Mouse (Mus musculus): ENCODE measurements around the gene Cyp39a1. TPM values are rescaled to one million over a fixed set of nuclear protein-coding genes. Genes with fewer than 3 reads are reported as not detected.

The Cyp39a1 gene
- polyA plus RNA-seq, 1 experiment from 2014 or later, result 4.1 TPM

DNA sequence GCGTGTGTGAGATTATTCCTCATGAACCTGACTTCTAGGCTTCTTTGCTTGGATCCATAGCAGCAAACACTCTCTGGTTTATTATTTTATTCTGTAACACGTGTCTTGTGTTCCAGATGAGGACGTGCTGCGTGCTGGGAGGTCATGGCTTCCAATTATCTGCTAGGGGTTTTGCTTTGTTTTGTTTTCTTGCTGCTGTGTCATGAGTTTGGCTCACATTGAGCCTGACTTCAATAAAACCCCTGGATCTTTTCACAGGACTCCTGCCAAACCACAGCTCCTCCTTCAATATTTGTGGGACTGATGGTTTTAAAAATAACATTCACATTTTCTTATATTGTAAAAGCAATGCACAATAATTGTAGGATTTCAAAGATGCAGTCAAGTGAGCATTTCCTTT, 117.3 kb downstream of the Cyp39a1 start:
- H3K4me1 ChIP-seq (replicated peaks; ENCODE audit: control insufficient read depth, insufficient read depth, low read length), result no peaks in the 10 kb centered on the region
- no peak overlapping the region for H3K9ac ChIP-seq (ENCODE audit: low read depth, low read length)
- 79% methylated on average over 4 of the region's 4 CpGs for WGBS
- H3K27ac ChIP-seq (ENCODE audit: low read depth, low read length), result no peak overlapping the region
- DNase-seq (ENCODE audit: low spot score) (no peak), ATAC-seq (replicated peaks; ENCODE audit: low FRiP score) (no peak)
- no peak overlapping the region for H3K4me2 ChIP-seq
- no peaks in the 10 kb centered on the region for H3K36me3 ChIP-seq (ENCODE audit: control insufficient read depth, insufficient read depth, low read length)
- H3K9me3 ChIP-seq (ENCODE audit: control insufficient read depth, low read length), result no peaks in the 10 kb centered on the region
- no peak overlapping the region for H3K4me3 ChIP-seq (ENCODE audit: low read depth, low read length)
- no peaks in the 10 kb centered on the region for H3K27me3 ChIP-seq (replicated peaks; ENCODE audit: control insufficient read depth, insufficient read depth, low read length)

DNA sequence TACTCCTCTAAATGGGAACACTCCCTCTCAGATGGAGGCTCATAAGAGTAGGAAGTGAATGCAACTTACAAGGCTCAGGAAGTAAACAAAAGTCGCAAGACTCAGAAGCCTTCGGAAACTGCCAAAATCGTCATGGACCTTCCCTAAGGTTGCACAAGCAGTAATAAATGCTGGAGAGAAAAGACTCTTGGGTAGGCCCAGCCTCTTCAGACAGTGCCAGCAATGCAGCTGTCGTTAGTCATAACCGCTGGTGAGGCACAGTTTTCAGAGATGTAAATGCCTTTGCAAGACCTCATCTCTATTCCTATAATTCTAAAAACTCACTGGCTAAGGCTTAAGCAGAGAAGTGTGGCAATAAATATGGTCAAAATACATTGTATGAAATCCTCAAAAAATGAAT, 121.0 kb downstream of the Cyp39a1 start:
- no peak for ATAC-seq (replicated peaks; ENCODE audit: low FRiP score)
- Histone ChIP-seq H3K9ac (ENCODE audit: low read depth, low read length) (no peak overlapping the region), H3K4me2 (no peak overlapping the region), H3K4me1 (replicated peaks; ENCODE audit: control insufficient read depth, insufficient read depth, low read length) (no peaks in the 10 kb centered on the region), H3K36me3 (ENCODE audit: control insufficient read depth, insufficient read depth, low read length) (no peaks in the 10 kb centered on the region), H3K27ac (ENCODE audit: low read depth, low read length) (no peak overlapping the region), H3K9me3 (ENCODE audit: control insufficient read depth, low read length) (no peaks in the 10 kb centered on the region), H3K4me3 (ENCODE audit: low read depth, low read length) (no peak overlapping the region), H3K27me3 (replicated peaks; ENCODE audit: control insufficient read depth, insufficient read depth, low read length) (no peaks in the 10 kb centered on the region)
- 87% methylated on average over 5 of the region's 5 CpGs for WGBS
- no peak for DNase-seq (ENCODE audit: low spot score)

DNA sequence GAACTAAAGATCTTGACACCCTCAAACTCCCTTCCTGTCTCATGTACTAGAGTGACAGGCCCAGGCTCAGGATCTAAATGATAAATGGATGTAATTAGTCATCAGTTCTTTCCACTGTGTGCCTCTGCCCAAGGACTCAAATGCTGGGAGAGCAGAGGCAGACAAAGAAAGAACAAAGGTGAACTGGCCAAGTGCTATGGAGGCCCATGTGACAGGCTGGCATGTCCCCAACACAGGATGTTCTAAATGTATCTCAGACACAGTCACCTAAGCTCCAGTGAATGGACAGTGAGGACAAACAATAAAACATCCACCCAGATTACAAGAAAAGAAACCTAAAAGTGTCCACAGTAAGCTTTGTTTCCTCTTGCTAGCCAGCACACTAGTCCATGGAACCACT, 122.2 kb downstream of the Cyp39a1 start:
- Histone ChIP-seq H3K27ac (ENCODE audit: low read depth, low read length) (no peak overlapping the region), H3K4me1 (replicated peaks; ENCODE audit: control insufficient read depth, insufficient read depth, low read length) (no peaks in the 10 kb centered on the region), H3K4me3 (ENCODE audit: low read depth, low read length) (no peak overlapping the region), H3K9ac (ENCODE audit: low read depth, low read length) (no peak overlapping the region), H3K27me3 (replicated peaks; ENCODE audit: control insufficient read depth, insufficient read depth, low read length) (no peaks in the 10 kb centered on the region), H3K4me2 (no peak overlapping the region), H3K36me3 (ENCODE audit: control insufficient read depth, insufficient read depth, low read length) (no peaks in the 10 kb centered on the region), H3K9me3 (ENCODE audit: control insufficient read depth, low read length) (no peaks in the 10 kb centered on the region)
- DNase-seq (ENCODE audit: low spot score) (no peak), ATAC-seq (replicated peaks; ENCODE audit: low FRiP score) (no peak)

- 88% methylated on average over 3 of the region's 3 CpGs for WGBS
Measured at GRCm38 (mm10) chr17:43791751-43792150, 124.5 kb downstream of the Cyp39a1 start.

DNA sequence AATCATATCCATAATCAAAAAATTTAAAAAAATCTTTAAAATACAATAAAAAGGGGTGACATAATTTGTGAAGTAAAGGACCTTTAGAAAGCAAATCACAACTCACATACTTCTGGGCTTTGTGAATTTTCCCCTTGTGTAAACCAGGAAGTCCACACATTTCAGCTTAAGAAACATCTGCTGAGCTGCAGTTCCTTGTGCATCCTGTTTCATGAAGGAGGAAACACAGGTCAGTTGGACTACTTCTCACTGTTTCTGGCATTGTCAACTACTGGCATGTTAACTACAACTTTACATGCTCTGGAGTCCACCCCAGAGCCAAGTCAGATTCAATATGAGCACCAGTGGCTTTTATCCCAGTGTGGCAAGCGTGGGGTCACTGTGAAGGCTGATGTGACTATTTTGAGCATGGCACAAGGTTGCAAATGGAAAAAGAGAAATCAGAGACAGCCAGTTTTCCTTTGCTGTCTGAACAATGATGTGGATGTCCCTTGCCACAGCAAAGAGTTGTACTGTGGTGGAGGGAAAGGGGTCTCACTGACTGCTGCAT, 127.6 kb downstream of the Cyp39a1 start:
- WGBS, result 62% methylated on average over 1 of the region's 1 CpGs
- ATAC-seq (replicated peaks; ENCODE audit: low FRiP score), result no peak

More at GRCm38 (mm10) chr17:43791751-43792150, 124.5 kb downstream of the Cyp39a1 start:
- Histone ChIP-seq H3K4me2 (no peak overlapping the region), H3K9ac (ENCODE audit: low read depth, low read length) (no peak overlapping the region), H3K9me3 (ENCODE audit: control insufficient read depth, low read length) (no peaks in the 10 kb centered on the region), H3K36me3 (ENCODE audit: control insufficient read depth, insufficient read depth, low read length) (no peaks in the 10 kb centered on the region), H3K4me1 (replicated peaks; ENCODE audit: control insufficient read depth, insufficient read depth, low read length) (no peaks in the 10 kb centered on the region), H3K27me3 (replicated peaks; ENCODE audit: control insufficient read depth, insufficient read depth, low read length) (no peaks in the 10 kb centered on the region), H3K27ac (ENCODE audit: low read depth, low read length) (no peak overlapping the region), H3K4me3 (ENCODE audit: low read depth, low read length) (no peak overlapping the region)
- DNase-seq (ENCODE audit: low spot score), result no peak
- no peak for ATAC-seq (replicated peaks; ENCODE audit: low FRiP score)

More for the DNA sequence above, 127.6 kb downstream of the Cyp39a1 start:
- no peak overlapping the region for H3K27ac ChIP-seq (ENCODE audit: low read depth, low read length)
- H3K9ac ChIP-seq (ENCODE audit: low read depth, low read length), result no peak overlapping the region
- no peak for DNase-seq (ENCODE audit: low spot score)
- H3K9me3 ChIP-seq (ENCODE audit: control insufficient read depth, low read length), result no peaks in the 10 kb centered on the region
- H3K4me1 ChIP-seq (replicated peaks; ENCODE audit: control insufficient read depth, insufficient read depth, low read length), result no peaks in the 10 kb centered on the region
- no peak overlapping the region for H3K4me3 ChIP-seq (ENCODE audit: low read depth, low read length)
- no peaks in the 10 kb centered on the region for H3K27me3 ChIP-seq (replicated peaks; ENCODE audit: control insufficient read depth, insufficient read depth, low read length)
- H3K4me2 ChIP-seq, result no peak overlapping the region
- H3K36me3 ChIP-seq (ENCODE audit: control insufficient read depth, insufficient read depth, low read length), result no peaks in the 10 kb centered on the region

Other genes with a start within 250 kb of the Cyp39a1 start
- not detected in 2 replicates for gene Mep1a, start 164.6 kb upstream of the Cyp39a1 start, polyA plus RNA-seq (2014; fragmentation: Nextera tagmentation; extraction: Ambion mirVana)
- gene Ankrd66, start 123.8 kb upstream of the Cyp39a1 start, polyA plus RNA-seq (2014; fragmentation: Nextera tagmentation; extraction: Ambion mirVana), result 0.14 TPM in 1 of 2 replicates, not detected in the other
- 3.1 and 3.7 TPM in 2 replicates for gene Pla2g7, start 99.3 kb upstream of the Cyp39a1 start, polyA plus RNA-seq (2014; fragmentation: Nextera tagmentation; extraction: Ambion mirVana)
- 0.15 TPM in 1 of 2 replicates, not detected in the other for gene Tdrd6, start 37.1 kb upstream of the Cyp39a1 start, polyA plus RNA-seq (2014; fragmentation: Nextera tagmentation; extraction: Ambion mirVana)
- gene Slc25a27, start 211 bp upstream of the Cyp39a1 start, polyA plus RNA-seq (2014; fragmentation: Nextera tagmentation; extraction: Ambion mirVana), result 4.4 and 6.0 TPM in 2 replicates
- 2.8 and 3.4 TPM in 2 replicates for gene Rcan2, start 133.9 kb downstream of the Cyp39a1 start, polyA plus RNA-seq (2014; fragmentation: Nextera tagmentation; extraction: Ambion mirVana)